Comparison of ENCODE assay signal across 22 mouse cellular contexts in the genomic region with DNA sequence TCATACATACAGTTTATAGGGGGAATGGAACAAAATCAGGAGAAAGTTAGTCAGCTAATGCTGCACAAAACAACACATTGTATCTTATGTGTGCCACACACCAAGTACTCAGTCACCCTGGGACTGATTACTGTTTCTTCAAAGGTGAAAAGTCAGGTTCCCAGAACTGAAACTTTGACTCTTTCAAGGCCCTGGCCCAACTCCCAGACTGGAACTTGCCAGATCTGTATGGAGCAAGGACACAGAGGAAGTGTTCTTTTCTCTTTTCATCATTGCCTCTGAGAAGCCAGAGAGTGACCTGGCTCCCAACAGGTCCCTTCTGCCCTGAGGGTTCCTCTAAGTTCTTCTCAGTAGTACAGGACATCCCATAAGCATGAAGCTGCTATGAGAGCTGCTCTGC. TPM values are rescaled to one million over a fixed set of nuclear protein-coding genes. Genes with fewer than 3 reads are reported as not detected.
DNase-seq lines count a peak whose midpoint lies in the region; ATAC-seq and TF ChIP-seq lines count a peak whose summit lies in the region.
"Had no signal": no experiment of that assay in that cellular context is flagged by ENCODE, and none has a peak within 500 bp of the region (broad histone marks: within the 10 kb centered on the region; RNA-seq: fewer than 3 reads in every experiment).

No protein-coding gene starts in this region.

- H3K4me2 ChIP-seq in liver, postnatal 0 days (ENCODE audit: low read depth, low read length), result no peak overlapping the region
- H3K4me2 ChIP-seq: embryonic facial prominence, embryonic 13.5 days; heart, embryonic 12.5 days; hindbrain, embryonic 13.5 days; intestine, embryonic 15.5 days; limb, embryonic 12.5 days; lung, embryonic 15.5 days; stomach, embryonic 15.5 days had no signal

- H3K27me3 ChIP-seq in liver, postnatal 0 days (ENCODE audit: insufficient read depth, low read length), result no peaks in the 10 kb centered on the region
- H3K27me3 ChIP-seq: embryonic facial prominence, embryonic 13.5 days; heart, embryonic 12.5 days; hindbrain, embryonic 13.5 days; intestine, embryonic 15.5 days; limb, embryonic 12.5 days; lung, embryonic 15.5 days; stomach, embryonic 15.5 days had no signal

- H3K36me3 ChIP-seq in liver, postnatal 0 days (replicated peaks; ENCODE audit: insufficient read depth, low read length), result peaks cover 50% of the 10 kb centered on the region

- H3K9me3 ChIP-seq in liver, postnatal 0 days (ENCODE audit: low read length), result no peaks in the 10 kb centered on the region
- H3K9me3 ChIP-seq: embryonic facial prominence, embryonic 13.5 days; forebrain, embryonic 10.5 days; heart, embryonic 12.5 days; hindbrain, embryonic 13.5 days; intestine, embryonic 15.5 days; limb, embryonic 12.5 days; lung, embryonic 15.5 days; midbrain, embryonic 10.5 days; stomach, embryonic 15.5 days had no signal

- no peak for ATAC-seq in liver, postnatal 0 days
- ATAC-seq: intestine, embryonic 15.5 days had no signal

- DNase-seq in adrenal gland, adult 2 months, result peak; percentile 78
- peak; percentile 77 for DNase-seq in adrenal gland, postnatal 14 days
- peak; percentile 13 for DNase-seq in gonadal fat pad, adult 2 months (ENCODE audit: low read depth)
- DNase-seq in liver, postnatal 0 days, result no peak
- no peak for DNase-seq in thymus, postnatal 36 days
- DNase-seq in layer of hippocampus, adult 8-10 months (ENCODE audit: low spot score in 2 of 2), result no peak
- no peak for DNase-seq in right cerebral cortex, adult 18-20 months
- DNase-seq: cerebellum, postnatal 10 days; gastrocnemius, adult 2 months; heart, postnatal 14 days; thymus, postnatal 14 days had no signal

- no peak for TF ChIP-seq CTCF in liver, postnatal 0 days (IDR thresholded peaks at IDR 0.05; ENCODE audit: low read depth)

- no peak overlapping the region for H3K4me3 ChIP-seq in liver, postnatal 0 days (ENCODE audit: low read depth, low read length)
- H3K4me3 ChIP-seq: embryonic facial prominence, embryonic 13.5 days; forebrain, embryonic 10.5 days; gastrocnemius, adult 2 months; heart, embryonic 12.5 days; hindbrain, embryonic 13.5 days; intestine, embryonic 15.5 days; limb, embryonic 12.5 days; lung, embryonic 15.5 days; midbrain, embryonic 10.5 days; stomach, embryonic 15.5 days had no signal

- H3K9ac ChIP-seq in liver, postnatal 0 days (replicated peaks), result no peak overlapping the region
- H3K9ac ChIP-seq: embryonic facial prominence, embryonic 13.5 days; heart, embryonic 12.5 days; hindbrain, embryonic 13.5 days; intestine, embryonic 15.5 days; limb, embryonic 12.5 days; lung, embryonic 15.5 days; stomach, embryonic 15.5 days had no signal

- H3K27ac ChIP-seq in liver, postnatal 0 days (ENCODE audit: low read depth), result peak overlapping the region; percentile 41
- H3K27ac ChIP-seq: embryonic facial prominence, embryonic 13.5 days; forebrain, embryonic 10.5 days; gastrocnemius, adult 2 months; hindbrain, embryonic 13.5 days; intestine, embryonic 15.5 days; kidney, postnatal 0 days; limb, embryonic 12.5 days; lung, embryonic 15.5 days; macrophage; midbrain, embryonic 10.5 days; stomach, embryonic 15.5 days had no signal

- no peak for TF ChIP-seq EP300 in liver, postnatal 0 days (IDR thresholded peaks at IDR 0.05; ENCODE audit: low read depth)

- peaks cover 5% of the 10 kb centered on the region; the same call in 1 of the 2 replicates for H3K4me1 ChIP-seq in liver, postnatal 0 days (ENCODE audit: insufficient read depth)
- H3K4me1 ChIP-seq: embryonic facial prominence, embryonic 13.5 days; forebrain, embryonic 10.5 days; heart, embryonic 12.5 days; hindbrain, embryonic 13.5 days; intestine, embryonic 15.5 days; limb, embryonic 12.5 days; lung, embryonic 15.5 days; midbrain, embryonic 10.5 days; stomach, embryonic 15.5 days had no signal

RNA-seq across cellular contexts. Expression of gene Alkbh8, which starts 10.2 kb away (rescaled TPM):
- 10 to 100 TPM; 17.1 to 18.9 TPM for total RNA-seq in adrenal gland, adult 2 months (2021)
- 0.61 and 0.67 TPM in 2 replicates for polyA plus RNA-seq in adrenal gland, adult 2 months (2012; rRNA removed)
- 17.9 and 20.7 TPM in 2 replicates for total RNA-seq in adrenal gland, postnatal 14 days (2021)
- 2.3 and 2.9 TPM in 2 replicates for polyA plus RNA-seq in gonadal fat pad, adult 2 months (2012; rRNA removed)
- polyA plus RNA-seq in liver, postnatal 0 days (2015; fragmentation: Nextera tagmentation; extraction: Ambion mirVana), result 5.9 and 6.6 TPM in 2 replicates
- total RNA-seq in layer of hippocampus, adult 8-10 months (2022), result 10 to 100 TPM; 39.9 to 45.0 (median 42.5) TPM

RNA-seq across cellular contexts. Expression of gene Cwf19l2, which starts 58.3 kb away (rescaled TPM):
- total RNA-seq in adrenal gland, adult 2 months (2021), result 10 to 100 TPM; 25.5 to 26.2 TPM
- polyA plus RNA-seq in adrenal gland, adult 2 months (2012; rRNA removed), result 0.13 and 0.20 TPM in 2 replicates
- total RNA-seq in adrenal gland, postnatal 14 days (2021), result 24.8 and 30.2 TPM in 2 replicates
- polyA plus RNA-seq in gonadal fat pad, adult 2 months (2012; rRNA removed), result 0.80 and 1.5 TPM in 2 replicates
- 3.7 and 4.0 TPM in 2 replicates for polyA plus RNA-seq in liver, postnatal 0 days (2015; fragmentation: Nextera tagmentation; extraction: Ambion mirVana)
- 10 to 100 TPM; 19.7 to 25.7 (median 22.9) TPM for total RNA-seq in layer of hippocampus, adult 8-10 months (2022)

Comparison
In these comparisons a context has a peak if more than half of its experiments do, and no peak if none do; other contexts are left out.
1. DNase-seq: peak in adrenal gland, adult 2 months (single experiment), adrenal gland, postnatal 14 days (single experiment) and gonadal fat pad, adult 2 months (single experiment); none in liver, postnatal 0 days (single experiment), thymus, postnatal 36 days (0 of 2), layer of hippocampus, adult 8-10 months (0 of 2) and right cerebral cortex, adult 18-20 months (single experiment).